Mouse (Mus musculus): ENCODE results near the gene Ust. TPM values are rescaled to one million over a fixed set of nuclear protein-coding genes. Genes with fewer than 3 reads are reported as not detected.

Ust gene
- polyA plus RNA-seq, 1 experiment: 11.7 TPM

GRCm38 (mm10) chr10:8199026-8199756 is 319.4 kb downstream of the Ust start:
- Histone ChIP-seq H3K4me1 (ENCODE audit: control insufficient read depth, insufficient read depth, low read length) (no peaks in the 10 kb centered on the region), H3K27ac (ENCODE audit: insufficient read depth, low read length) (no peak overlapping the region), H3K4me3 (ENCODE audit: insufficient read depth, low read length) (no peak overlapping the region)
- TF ChIP-seq POLR2A (IDR thresholded peaks at IDR 0.05; ENCODE audit: low read depth, low read length): no peak

DNA sequence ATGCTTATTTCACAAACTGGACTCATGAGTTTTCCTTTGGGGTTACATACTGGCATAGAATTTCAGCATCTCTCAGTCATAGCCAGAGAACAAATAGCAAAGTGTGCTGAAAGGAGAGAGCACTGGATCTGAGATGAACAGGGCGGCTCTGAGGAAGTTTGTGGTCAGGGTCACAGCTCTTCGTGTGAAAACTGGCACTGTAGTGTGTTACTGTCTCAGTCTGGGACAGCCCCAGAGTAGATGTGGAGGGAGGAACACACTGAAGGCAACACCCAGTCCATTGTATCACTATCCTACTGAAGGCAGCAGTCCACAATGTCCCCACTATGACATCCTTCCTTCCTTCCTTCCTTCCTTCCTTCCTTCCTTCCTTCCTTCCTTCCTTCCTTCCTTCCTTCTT is 321.0 kb downstream of the Ust start:
- Histone ChIP-seq H3K4me1 (ENCODE audit: control insufficient read depth, insufficient read depth, low read length) (no peaks in the 10 kb centered on the region), H3K4me3 (ENCODE audit: insufficient read depth, low read length) (no peak overlapping the region), H3K27ac (ENCODE audit: insufficient read depth, low read length) (no peak overlapping the region)
- TF ChIP-seq CTCF (IDR thresholded peaks at IDR 0.05; ENCODE audit: borderline replicate concordance, insufficient read depth, low read length): no peak
- TF ChIP-seq POLR2A (IDR thresholded peaks at IDR 0.05; ENCODE audit: low read depth, low read length): no peak

GRCm38 (mm10) chr10:8196300-8196699 is 322.3 kb downstream of the Ust start:
- Histone ChIP-seq H3K4me3 (ENCODE audit: insufficient read depth, low read length) (no peak overlapping the region), H3K27ac (ENCODE audit: insufficient read depth, low read length) (no peak overlapping the region), H3K4me1 (ENCODE audit: control insufficient read depth, insufficient read depth, low read length) (no peaks in the 10 kb centered on the region)
- peak; percentile 47; the same call in 1 of the 2 replicates for TF ChIP-seq CTCF (IDR thresholded peaks at IDR 0.05; ENCODE audit: borderline replicate concordance, insufficient read depth, low read length)
- no peak for TF ChIP-seq POLR2A (IDR thresholded peaks at IDR 0.05; ENCODE audit: low read depth, low read length)

GRCm38 (mm10) chr10:8195730-8196129 is 322.9 kb downstream of the Ust start:
- Histone ChIP-seq H3K4me1 (ENCODE audit: control insufficient read depth, insufficient read depth, low read length) (no peaks in the 10 kb centered on the region), H3K27ac (ENCODE audit: insufficient read depth, low read length) (no peak overlapping the region), H3K4me3 (ENCODE audit: insufficient read depth, low read length) (no peak overlapping the region)
- TF ChIP-seq POLR2A (IDR thresholded peaks at IDR 0.05; ENCODE audit: low read depth, low read length): no peak

DNA sequence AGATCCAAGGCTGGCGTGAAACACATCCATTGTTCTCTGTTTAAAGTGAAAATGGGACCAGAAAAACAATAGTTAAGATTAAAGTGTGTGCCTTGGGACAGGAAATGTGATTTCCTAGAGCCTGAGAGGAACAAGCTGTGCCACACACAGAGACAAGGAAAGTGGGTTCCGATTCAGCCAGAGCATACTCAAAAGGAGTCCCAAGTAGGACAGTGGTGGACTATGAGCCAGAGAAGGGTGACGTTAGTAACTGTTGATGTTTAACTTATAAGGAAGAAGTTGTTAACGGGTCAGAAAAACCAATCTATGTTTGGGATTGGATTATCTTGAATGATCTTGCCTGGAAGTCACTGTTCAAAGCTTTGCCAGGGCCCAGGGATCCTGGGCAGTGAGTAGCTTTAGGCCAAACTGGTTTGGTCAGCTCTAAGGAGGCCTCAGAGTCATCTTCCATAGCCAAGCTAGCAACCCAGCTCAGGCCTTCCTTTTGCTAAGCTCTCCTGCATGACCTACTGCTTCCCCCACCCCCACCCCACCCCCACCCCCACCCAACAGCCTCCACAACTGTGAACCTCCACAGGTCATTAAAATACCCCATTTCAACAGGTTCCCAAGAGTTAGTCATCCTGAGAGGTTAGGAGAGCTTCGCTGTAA is 329.2 kb downstream of the Ust start:
- no peak overlapping the region for H3K4me3 ChIP-seq (ENCODE audit: insufficient read depth, low read length)
- TF ChIP-seq POLR2A (IDR thresholded peaks at IDR 0.05; ENCODE audit: low read depth, low read length): no peak
- no peak for TF ChIP-seq CTCF (IDR thresholded peaks at IDR 0.05; ENCODE audit: borderline replicate concordance, insufficient read depth, low read length)

DNA sequence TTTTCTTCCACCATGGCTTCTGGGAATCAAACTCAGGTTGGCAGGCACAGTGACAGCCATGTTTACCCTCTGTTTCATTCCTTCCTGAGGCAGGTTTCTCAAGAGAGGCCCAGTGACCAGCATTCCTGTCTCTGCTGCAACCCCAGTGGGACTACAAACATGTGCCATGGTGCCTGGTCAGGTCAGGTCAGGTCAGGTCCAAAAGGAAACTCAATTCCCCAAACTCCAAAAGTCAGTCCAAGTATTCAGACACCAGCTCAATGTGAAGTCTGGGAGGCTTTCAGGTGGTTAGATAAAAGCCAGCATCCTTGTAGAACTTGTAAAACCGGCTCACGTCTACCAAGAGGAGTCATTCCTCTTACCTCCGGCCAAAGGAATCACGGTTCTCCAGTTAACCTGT is 333.0 kb downstream of the Ust start:
- no peak overlapping the region for H3K27ac ChIP-seq (ENCODE audit: insufficient read depth, low read length)
- TF ChIP-seq POLR2A (IDR thresholded peaks at IDR 0.05; ENCODE audit: low read depth, low read length) (no peak), CTCF (IDR thresholded peaks at IDR 0.05; ENCODE audit: borderline replicate concordance, insufficient read depth, low read length) (no peak)
- H3K4me1 ChIP-seq (ENCODE audit: control insufficient read depth, insufficient read depth, low read length): no peaks in the 10 kb centered on the region
- H3K4me3 ChIP-seq (ENCODE audit: insufficient read depth, low read length): no peak overlapping the region

More for the DNA sequence above, 329.2 kb downstream of the Ust start:
- no peaks in the 10 kb centered on the region for H3K4me1 ChIP-seq (ENCODE audit: control insufficient read depth, insufficient read depth, low read length)
- H3K27ac ChIP-seq (ENCODE audit: insufficient read depth, low read length): no peak overlapping the region

GRCm38 (mm10) chr10:8184711-8185110 is 333.9 kb downstream of the Ust start:
- Histone ChIP-seq H3K4me1 (ENCODE audit: control insufficient read depth, insufficient read depth, low read length) (no peaks in the 10 kb centered on the region), H3K4me3 (ENCODE audit: insufficient read depth, low read length) (no peak overlapping the region), H3K27ac (ENCODE audit: insufficient read depth, low read length) (no peak overlapping the region)
- TF ChIP-seq CTCF (IDR thresholded peaks at IDR 0.05; ENCODE audit: borderline replicate concordance, insufficient read depth, low read length) (no peak), POLR2A (IDR thresholded peaks at IDR 0.05; ENCODE audit: low read depth, low read length) (no peak)

GRCm38 (mm10) chr10:8183171-8183570 is 335.5 kb downstream of the Ust start:
- TF ChIP-seq POLR2A (IDR thresholded peaks at IDR 0.05; ENCODE audit: low read depth, low read length): no peak
- TF ChIP-seq CTCF (IDR thresholded peaks at IDR 0.05; ENCODE audit: borderline replicate concordance, insufficient read depth, low read length): no peak
- Histone ChIP-seq H3K4me3 (ENCODE audit: insufficient read depth, low read length) (no peak overlapping the region), H3K27ac (ENCODE audit: insufficient read depth, low read length) (no peak overlapping the region), H3K4me1 (ENCODE audit: control insufficient read depth, insufficient read depth, low read length) (no peaks in the 10 kb centered on the region)

- Histone ChIP-seq H3K4me3 (ENCODE audit: insufficient read depth, low read length) (no peak overlapping the region), H3K27ac (ENCODE audit: insufficient read depth, low read length) (no peak overlapping the region), H3K4me1 (ENCODE audit: control insufficient read depth, insufficient read depth, low read length) (0 out of 2 replicates have a peak, but pooled peaks cover 6% of the 10 kb centered on the region)
- TF ChIP-seq CTCF (IDR thresholded peaks at IDR 0.05; ENCODE audit: borderline replicate concordance, insufficient read depth, low read length) (no peak), POLR2A (IDR thresholded peaks at IDR 0.05; ENCODE audit: low read depth, low read length) (no peak)
These were observed 336.9 kb downstream of the Ust start for GRCm38 (mm10) chr10:8181596-8182185.

DNA sequence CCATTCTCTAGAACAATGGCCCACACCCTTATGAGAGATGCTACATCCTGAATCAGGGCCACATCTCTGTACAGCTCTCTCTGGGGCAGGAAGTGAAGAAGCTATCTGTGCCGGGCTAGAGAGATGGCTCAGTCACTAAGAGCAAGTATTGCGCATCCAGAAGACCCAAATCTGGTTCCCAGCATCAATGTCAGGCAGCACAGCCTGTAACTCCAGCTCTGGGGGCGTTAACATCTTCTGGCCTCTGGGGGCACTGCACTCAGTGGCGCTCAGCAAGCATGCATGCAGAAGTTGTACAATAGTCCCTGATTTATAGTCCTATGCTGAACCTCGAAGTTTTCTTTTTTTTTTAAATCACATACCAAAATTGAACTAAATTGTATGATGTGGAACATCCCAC is 341.0 kb downstream of the Ust start:
- H3K4me1 ChIP-seq (ENCODE audit: control insufficient read depth, insufficient read depth, low read length): 0 out of 2 replicates have a peak, but pooled peaks cover 13% of the 10 kb centered on the region
- no peak for TF ChIP-seq CTCF (IDR thresholded peaks at IDR 0.05; ENCODE audit: borderline replicate concordance, insufficient read depth, low read length)
- TF ChIP-seq POLR2A (IDR thresholded peaks at IDR 0.05; ENCODE audit: low read depth, low read length): no peak
- H3K27ac ChIP-seq (ENCODE audit: insufficient read depth, low read length): 0 out of 2 replicates have a peak overlapping the region, but pooled peaks have one; percentile 60
- no peak overlapping the region for H3K4me3 ChIP-seq (ENCODE audit: insufficient read depth, low read length)
